ENCODE assay signal across 16 mouse cellular contexts in genomic region chr2:144005166-144005955, GRCm38 (mm10). TPM values are rescaled to one million over a fixed set of nuclear protein-coding genes. Genes with fewer than 3 reads are reported as not detected.
DNase-seq lines count a peak whose midpoint lies in the region; ATAC-seq and TF ChIP-seq lines count a peak whose summit lies in the region.
"Had no signal": no experiment of that assay in that cellular context is flagged by ENCODE, and none has a peak within 500 bp of the region (broad histone marks: within the 10 kb centered on the region; RNA-seq: fewer than 3 reads in every experiment).

No protein-coding gene starts in this region.

- no peak for DNase-seq in hindbrain, postnatal 0 days (ENCODE audit: low spot score)
- no peak for DNase-seq in hindbrain, embryonic 11.5 days (ENCODE audit: low spot score)
- DNase-seq in embryonic facial prominence, embryonic 14.5 days (ENCODE audit: low spot score): peak; percentile 55
- peak; percentile 69 for DNase-seq in heart, postnatal 0 days (ENCODE audit: low spot score)
- no peak for DNase-seq in neural tube, embryonic 10.5 days (ENCODE audit: extremely low spot score, low spot score)
- DNase-seq in thymus, postnatal 4 days: no peak
- DNase-seq: cerebellum, adult 18-20 months; gastrocnemius, postnatal 36 days had no signal

- H3K36me3 ChIP-seq in hindbrain, postnatal 0 days (ENCODE audit: insufficient read depth, low read length): no peaks in the 10 kb centered on the region
- H3K36me3 ChIP-seq in hindbrain, embryonic 11.5 days (ENCODE audit: control insufficient read depth, insufficient read depth, low read length): no peaks in the 10 kb centered on the region
- H3K36me3 ChIP-seq in embryonic facial prominence, embryonic 14.5 days (ENCODE audit: control insufficient read depth, insufficient read depth, low read length): peaks cover 26% of the 10 kb centered on the region; the same call in 1 of the 2 replicates
- H3K36me3 ChIP-seq in heart, postnatal 0 days (replicated peaks; ENCODE audit: control insufficient read depth, insufficient read depth, low read length): peaks cover 3% of the 10 kb centered on the region; the same call in 1 of the 2 replicates
- no peaks in the 10 kb centered on the region for H3K36me3 ChIP-seq in lung, embryonic 16.5 days (ENCODE audit: control insufficient read depth, insufficient read depth, low read length)
- H3K36me3 ChIP-seq: neural tube, embryonic 12.5 days had no signal

- peak; percentile 11; the same call in 1 of the 2 replicates for TF ChIP-seq CTCF in hindbrain, postnatal 0 days (IDR thresholded peaks at IDR 0.05; ENCODE audit: low read depth)
- peak; percentile 50 for TF ChIP-seq CTCF in heart, postnatal 0 days (IDR thresholded peaks at IDR 0.05; ENCODE audit: low read depth)

- 75% methylated on average over 6 of the region's 6 CpGs for WGBS in hindbrain, postnatal 0 days
- WGBS in hindbrain, embryonic 11.5 days: 79% methylated on average over 6 of the region's 6 CpGs
- 59% methylated on average over 6 of the region's 6 CpGs for WGBS in embryonic facial prominence, embryonic 14.5 days
- 35% methylated on average over 6 of the region's 6 CpGs for WGBS in heart, postnatal 0 days
- 50% methylated on average over 6 of the region's 6 CpGs for WGBS in lung, embryonic 16.5 days

- H3K27ac ChIP-seq in hindbrain, postnatal 0 days: no peak overlapping the region
- H3K27ac ChIP-seq in hindbrain, embryonic 11.5 days (ENCODE audit: low read depth, low read length): no peak overlapping the region
- H3K27ac ChIP-seq in embryonic facial prominence, embryonic 14.5 days (replicated peaks; ENCODE audit: low read depth, low read length): no peak overlapping the region
- peak overlapping the region; percentile 36 for H3K27ac ChIP-seq in heart, postnatal 0 days (ENCODE audit: low read depth)
- H3K27ac ChIP-seq in lung, embryonic 16.5 days (ENCODE audit: low read length): peak overlapping the region; percentile 26; the same call in 1 of the 2 replicates
- H3K27ac ChIP-seq: limb, embryonic 15.5 days; neural tube, embryonic 12.5 days had no signal

- no peak overlapping the region for H3K9ac ChIP-seq in hindbrain, postnatal 0 days (replicated peaks; ENCODE audit: low read length)
- no peak overlapping the region for H3K9ac ChIP-seq in hindbrain, embryonic 11.5 days (ENCODE audit: low read depth, low read length)
- H3K9ac ChIP-seq in embryonic facial prominence, embryonic 14.5 days (ENCODE audit: low read depth, low read length): no peak overlapping the region
- H3K9ac ChIP-seq in heart, postnatal 0 days (replicated peaks; ENCODE audit: low read depth, low read length): no peak overlapping the region
- H3K9ac ChIP-seq in lung, embryonic 16.5 days (ENCODE audit: low read length): no peak overlapping the region
- H3K9ac ChIP-seq: limb, embryonic 15.5 days; neural tube, embryonic 12.5 days had no signal

- H3K27me3 ChIP-seq in hindbrain, postnatal 0 days (ENCODE audit: insufficient read depth, low read length): no peaks in the 10 kb centered on the region
- no peaks in the 10 kb centered on the region for H3K27me3 ChIP-seq in hindbrain, embryonic 11.5 days (ENCODE audit: control insufficient read depth, insufficient read depth, low read length)
- no peaks in the 10 kb centered on the region for H3K27me3 ChIP-seq in embryonic facial prominence, embryonic 14.5 days (replicated peaks; ENCODE audit: control insufficient read depth, insufficient read depth, low read length)
- H3K27me3 ChIP-seq in heart, postnatal 0 days (ENCODE audit: control insufficient read depth, insufficient read depth, low read length): no peaks in the 10 kb centered on the region
- H3K27me3 ChIP-seq in lung, embryonic 16.5 days (ENCODE audit: control insufficient read depth, insufficient read depth, low read depth, low read length): no peaks in the 10 kb centered on the region
- H3K27me3 ChIP-seq: limb, embryonic 15.5 days; neural tube, embryonic 12.5 days had no signal

- H3K4me2 ChIP-seq in hindbrain, postnatal 0 days (ENCODE audit: low read depth, low read length): no peak overlapping the region
- no peak overlapping the region for H3K4me2 ChIP-seq in hindbrain, embryonic 11.5 days (replicated peaks; ENCODE audit: low read depth, low read length)
- 0 out of 2 replicates have a peak overlapping the region, but pooled peaks have one; percentile 6 for H3K4me2 ChIP-seq in embryonic facial prominence, embryonic 14.5 days (ENCODE audit: low read depth, low read length)
- 0 out of 2 replicates have a peak overlapping the region, but pooled peaks have one; percentile 3 for H3K4me2 ChIP-seq in heart, postnatal 0 days (ENCODE audit: low read depth, low read length)
- no peak overlapping the region for H3K4me2 ChIP-seq in lung, embryonic 16.5 days (ENCODE audit: low read depth, low read length)
- H3K4me2 ChIP-seq: limb, embryonic 15.5 days; neural tube, embryonic 12.5 days had no signal

- no peaks in the 10 kb centered on the region for H3K9me3 ChIP-seq in hindbrain, postnatal 0 days (ENCODE audit: low read length)
- H3K9me3 ChIP-seq in hindbrain, embryonic 11.5 days (ENCODE audit: control insufficient read depth, low read length): no peaks in the 10 kb centered on the region
- H3K9me3 ChIP-seq in embryonic facial prominence, embryonic 14.5 days (ENCODE audit: control insufficient read depth, low read length): no peaks in the 10 kb centered on the region
- H3K9me3 ChIP-seq in heart, postnatal 0 days (replicated peaks; ENCODE audit: control insufficient read depth, low read length): no peaks in the 10 kb centered on the region
- no peaks in the 10 kb centered on the region for H3K9me3 ChIP-seq in lung, embryonic 16.5 days (ENCODE audit: control insufficient read depth, low read length)
- H3K9me3 ChIP-seq: limb, embryonic 15.5 days; neural tube, embryonic 12.5 days had no signal

- no peak for TF ChIP-seq EP300 in heart, postnatal 0 days (IDR thresholded peaks at IDR 0.05; ENCODE audit: low read depth)

- no peak overlapping the region for H3K4me3 ChIP-seq in hindbrain, postnatal 0 days (ENCODE audit: low read length)
- H3K4me3 ChIP-seq in hindbrain, embryonic 11.5 days (ENCODE audit: low read depth, low read length): no peak overlapping the region
- H3K4me3 ChIP-seq in embryonic facial prominence, embryonic 14.5 days (ENCODE audit: low read depth, low read length): no peak overlapping the region
- no peak overlapping the region for H3K4me3 ChIP-seq in heart, postnatal 0 days (ENCODE audit: low read depth, low read length)
- H3K4me3 ChIP-seq in lung, embryonic 16.5 days (ENCODE audit: low read length): no peak overlapping the region
- H3K4me3 ChIP-seq: limb, embryonic 15.5 days; neural tube, embryonic 12.5 days had no signal

- no peak for ATAC-seq in hindbrain, postnatal 0 days
- no peak for ATAC-seq in hindbrain, embryonic 11.5 days (ENCODE audit: low FRiP score)
- ATAC-seq in embryonic facial prominence, embryonic 14.5 days (ENCODE audit: low read depth): no peak
- peak; percentile 70 for ATAC-seq in heart, postnatal 0 days (ENCODE audit: insufficient read depth, low read depth)
- peak; percentile 31 for ATAC-seq in lung, embryonic 16.5 days (ENCODE audit: low read depth)
- no peak for ATAC-seq in megakaryocyte progenitor cell, adult 5-6 weeks (replicated peaks; ENCODE audit: poor library complexity)

- no peaks in the 10 kb centered on the region; the same call in 1 of the 2 replicates for H3K4me1 ChIP-seq in hindbrain, postnatal 0 days (ENCODE audit: insufficient read depth, low read length)
- H3K4me1 ChIP-seq in hindbrain, embryonic 11.5 days (replicated peaks; ENCODE audit: control insufficient read depth, insufficient read depth, low read length): no peaks in the 10 kb centered on the region; the same call in 1 of the 2 replicates
- H3K4me1 ChIP-seq in embryonic facial prominence, embryonic 14.5 days (ENCODE audit: control insufficient read depth, insufficient read depth, low read length): peaks cover 44% of the 10 kb centered on the region
- H3K4me1 ChIP-seq in heart, postnatal 0 days (ENCODE audit: control insufficient read depth, insufficient read depth): peaks cover 63% of the 10 kb centered on the region
- H3K4me1 ChIP-seq in lung, embryonic 16.5 days (replicated peaks; ENCODE audit: control insufficient read depth, insufficient read depth, low read length): peaks cover 54% of the 10 kb centered on the region

RNA-seq across cellular contexts. Expression of gene Rrbp1, which starts 5.7 kb away (rescaled TPM):
- total RNA-seq in hindbrain, postnatal 0 days (2014; rRNA removed): 24.0 and 29.9 TPM in 2 replicates
- 31.5 and 34.4 TPM in 2 replicates for polyA plus RNA-seq in hindbrain, postnatal 0 days (2015; fragmentation: Nextera tagmentation; extraction: Ambion mirVana)
- 41.6 and 63.9 TPM in 2 replicates for polyA plus RNA-seq in hindbrain, embryonic 11.5 days (2014; fragmentation: Nextera tagmentation; extraction: Ambion mirVana)
- 170 and 175 TPM in 2 replicates for polyA plus RNA-seq in embryonic facial prominence, embryonic 14.5 days (2014; fragmentation: Nextera tagmentation; extraction: Ambion mirVana)
- total RNA-seq in heart, postnatal 0 days (2014; rRNA removed; ENCODE audit: low replicate concordance): 29.5 and 53.0 TPM in 2 replicates
- polyA plus RNA-seq in heart, postnatal 0 days (2015; fragmentation: Nextera tagmentation; extraction: Ambion mirVana): 47.5 and 49.3 TPM in 2 replicates
- 78.3 and 80.8 TPM in 2 replicates for polyA plus RNA-seq in lung, embryonic 16.5 days (2015; fragmentation: Nextera tagmentation; extraction: Ambion mirVana)
- 178 and 204 TPM in 2 replicates for total RNA-seq in megakaryocyte progenitor cell, adult 5-6 weeks (2015)
- 187 and 234 TPM in 2 replicates for total RNA-seq in megakaryocyte progenitor cell, adult 5-6 weeks (2017)

RNA-seq across cellular contexts. Expression of gene Banf2, which starts 27.5 kb away (rescaled TPM):
- total RNA-seq in hindbrain, postnatal 0 days (2014; rRNA removed): not detected in 2 replicates
- not detected in 2 replicates for polyA plus RNA-seq in hindbrain, postnatal 0 days (2015; fragmentation: Nextera tagmentation; extraction: Ambion mirVana)
- not detected in 2 replicates for polyA plus RNA-seq in hindbrain, embryonic 11.5 days (2014; fragmentation: Nextera tagmentation; extraction: Ambion mirVana)
- not detected in 2 replicates for polyA plus RNA-seq in embryonic facial prominence, embryonic 14.5 days (2014; fragmentation: Nextera tagmentation; extraction: Ambion mirVana)
- total RNA-seq in heart, postnatal 0 days (2014; rRNA removed; ENCODE audit: low replicate concordance): not detected in 2 replicates
- polyA plus RNA-seq in heart, postnatal 0 days (2015; fragmentation: Nextera tagmentation; extraction: Ambion mirVana): not detected in 2 replicates
- polyA plus RNA-seq in lung, embryonic 16.5 days (2015; fragmentation: Nextera tagmentation; extraction: Ambion mirVana): not detected in 2 replicates
- not detected in 2 replicates for total RNA-seq in megakaryocyte progenitor cell, adult 5-6 weeks (2015)
- not detected in 2 replicates for total RNA-seq in megakaryocyte progenitor cell, adult 5-6 weeks (2017)
- total RNA-seq: gastrocnemius, postnatal 36 days had no signal
- polyA plus RNA-seq: embryonic facial prominence, embryonic 11.5 days; large intestine, adult 2 months; limb, embryonic 15.5 days; neural tube, embryonic 12.5 days; small intestine, adult 2 months; urinary bladder, adult 2 months had no signal

Comparison
In these comparisons a context has a peak if more than half of its experiments do, and no peak if none do; other contexts are left out.
1. ATAC-seq: peak in heart, postnatal 0 days (single experiment) and lung, embryonic 16.5 days (single experiment); none in hindbrain, postnatal 0 days (single experiment), hindbrain, embryonic 11.5 days (single experiment), embryonic facial prominence, embryonic 14.5 days (single experiment) and megakaryocyte progenitor cell, adult 5-6 weeks (single experiment).
2. DNase-seq: peak in embryonic facial prominence, embryonic 14.5 days (single experiment) and heart, postnatal 0 days (single experiment); none in hindbrain, postnatal 0 days (single experiment), hindbrain, embryonic 11.5 days (single experiment), neural tube, embryonic 10.5 days (single experiment) and thymus, postnatal 4 days (single experiment).
3. H3K27ac ChIP-seq: peak in heart, postnatal 0 days (single experiment) and lung, embryonic 16.5 days (single experiment); none in hindbrain, postnatal 0 days (single experiment), hindbrain, embryonic 11.5 days (single experiment) and embryonic facial prominence, embryonic 14.5 days (single experiment).
4. H3K4me2 ChIP-seq: peak in embryonic facial prominence, embryonic 14.5 days (single experiment) and heart, postnatal 0 days (single experiment); none in hindbrain, postnatal 0 days (single experiment), hindbrain, embryonic 11.5 days (single experiment) and lung, embryonic 16.5 days (single experiment).